Mouse (Mus musculus) ES-Bruce4 (cell line): Measurements from ENCODE around the gene Cep128.

Experiments used
- CTCF ChIP-seq: IDR thresholded peaks from one replicate; pipeline ENCODE4 v1.8.1; 2011; ENCODE audit warnings: low read depth, low read length
- EP300 ChIP-seq: IDR thresholded peaks from 2 replicates; pipeline ENCODE4 v1.6.1; 2011; ENCODE audit warnings: low read depth, low read length; ENCODE audit not compliant: insufficient read depth
- POLR2A ChIP-seq: IDR thresholded peaks from one replicate; pipeline ENCODE4 v1.8.1; 2011; ENCODE audit warnings: low read length; ENCODE audit not compliant: insufficient read depth

GRCm38 (mm10) chr12:91065423-91065822 lies 318.8 kb downstream of the Cep128 start:
- TF ChIP-seq CTCF: no peak
- TF ChIP-seq EP300: no peak
- TF ChIP-seq POLR2A: no peak
